Mouse (Mus musculus) lung, embryonic 14.5 days (tissue): ENCODE results near the gene Dynlt1b. TPM values are rescaled to one million over a fixed set of nuclear protein-coding genes. Genes with fewer than 3 reads are reported as not detected.
"Not testable (repeated sequence)": the region's sequence is repeated elsewhere in the genome, so short reads cannot be mapped to it uniquely, and the experiment has no call there.

Source experiments
- ATAC-seq: fragments of 200-750 bp; cut with Nextera tagmentation; 2 replicates; pipeline ENCODE4 v1.8.0; 2017; ENCODE audit warnings: mild to moderate bottlenecking, moderate TSS enrichment, moderate library complexity; ENCODE audit not compliant: insufficient read depth
- DNase-seq: peaks from one replicate; pipeline ENCODE4 v3.0.0-alpha.2; 2015
- H3K27ac ChIP-seq: fragments of 300-500 bp; sonication (generic); 2 replicates; pipeline ENCODE4 v1.5.1; 2014; ENCODE audit warnings: low read depth, mild to moderate bottlenecking, moderate library complexity
- H3K27me3 ChIP-seq: fragments of 300-500 bp; sonication (generic); 2 replicates; pipeline ENCODE4 v1.6.1; 2014; ENCODE audit warnings: low read length, control low read depth; ENCODE audit not compliant: insufficient read depth
- H3K36me3 ChIP-seq: fragments of 300-500 bp; sonication (generic); 2 replicates; pipeline ENCODE4 v1.6.1; 2014; ENCODE audit warnings: control low read depth; ENCODE audit not compliant: insufficient read depth
- H3K4me1 ChIP-seq: fragments of 300-500 bp; sonication (generic); 2 replicates; pipeline ENCODE4 v1.6.1; 2014; ENCODE audit warnings: antibody characterized with exemption, control low read depth; ENCODE audit not compliant: insufficient read depth
- H3K4me2 ChIP-seq: fragments of 300-500 bp; sonication (generic); 2 replicates; pipeline ENCODE4 v1.6.1; 2014; ENCODE audit warnings: mild to moderate bottlenecking
- H3K4me3 ChIP-seq: fragments of 300-500 bp; sonication (generic); 2 replicates; pipeline ENCODE4 v1.5.1; 2014; ENCODE audit warnings: low read depth, low read length
- H3K9ac ChIP-seq: fragments of 300-500 bp; sonication (generic); 2 replicates; pipeline ENCODE4 v1.6.1; 2014
- H3K9me3 ChIP-seq: fragments of 300-500 bp; sonication (generic); 2 replicates; pipeline ENCODE4 v1.6.1; 2016; ENCODE audit warnings: low read depth, low read length, control low read depth
- WGBS: fragments of 180-500 bp; shearing (Covaris S2); extraction: QIAGEN DNeasy Blood & Tissue Kit; methylation state at CpG from one replicate; pipeline ENCODE4 v1.1.7; 2014; 5-methylcytosine and 5-hydroxymethylcytosine counted together
- polyA plus RNA-seq: library from polyadenylated mRNA; unstranded; fragments of >200 nt; fragmentation: Nextera tagmentation; extraction: Ambion mirVana; gene quantifications from 2 replicates; pipeline ENCODE4 v1.2.1, GENCODE M21; 2014

Gene Dynlt1b
- polyA plus RNA-seq, 1 experiment from 2014 or later: 584 TPM

DNA sequence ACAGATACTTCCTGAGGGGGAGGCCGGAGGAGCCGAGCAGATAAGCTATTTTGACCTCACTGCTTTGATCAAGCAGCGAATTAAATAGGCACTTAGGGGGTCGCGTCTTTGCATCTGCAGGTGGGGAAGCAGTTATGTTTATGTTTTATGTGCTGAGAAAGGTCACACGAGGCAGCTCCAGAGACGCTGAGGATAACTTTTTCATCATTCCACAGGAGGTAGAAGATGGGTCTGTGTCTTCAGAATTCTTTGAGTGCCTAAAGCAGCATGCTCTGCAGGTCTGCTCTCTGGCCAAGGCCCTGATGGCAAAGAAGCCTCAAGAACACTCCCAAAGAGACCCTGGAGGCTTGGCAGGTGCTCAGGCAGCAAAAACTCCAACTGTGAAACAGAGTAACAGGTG is 31.1 kb upstream of the Dynlt1b start:
- not testable (repeated sequence) for H3K27me3 ChIP-seq, H3K4me2 ChIP-seq, ATAC-seq, H3K4me3 ChIP-seq, DNase-seq, H3K36me3 ChIP-seq, H3K9me3 ChIP-seq, H3K9ac ChIP-seq, H3K27ac ChIP-seq, H3K4me1 ChIP-seq
- WGBS: 26% methylated on average over 7 of the region's 7 CpGs

DNA sequence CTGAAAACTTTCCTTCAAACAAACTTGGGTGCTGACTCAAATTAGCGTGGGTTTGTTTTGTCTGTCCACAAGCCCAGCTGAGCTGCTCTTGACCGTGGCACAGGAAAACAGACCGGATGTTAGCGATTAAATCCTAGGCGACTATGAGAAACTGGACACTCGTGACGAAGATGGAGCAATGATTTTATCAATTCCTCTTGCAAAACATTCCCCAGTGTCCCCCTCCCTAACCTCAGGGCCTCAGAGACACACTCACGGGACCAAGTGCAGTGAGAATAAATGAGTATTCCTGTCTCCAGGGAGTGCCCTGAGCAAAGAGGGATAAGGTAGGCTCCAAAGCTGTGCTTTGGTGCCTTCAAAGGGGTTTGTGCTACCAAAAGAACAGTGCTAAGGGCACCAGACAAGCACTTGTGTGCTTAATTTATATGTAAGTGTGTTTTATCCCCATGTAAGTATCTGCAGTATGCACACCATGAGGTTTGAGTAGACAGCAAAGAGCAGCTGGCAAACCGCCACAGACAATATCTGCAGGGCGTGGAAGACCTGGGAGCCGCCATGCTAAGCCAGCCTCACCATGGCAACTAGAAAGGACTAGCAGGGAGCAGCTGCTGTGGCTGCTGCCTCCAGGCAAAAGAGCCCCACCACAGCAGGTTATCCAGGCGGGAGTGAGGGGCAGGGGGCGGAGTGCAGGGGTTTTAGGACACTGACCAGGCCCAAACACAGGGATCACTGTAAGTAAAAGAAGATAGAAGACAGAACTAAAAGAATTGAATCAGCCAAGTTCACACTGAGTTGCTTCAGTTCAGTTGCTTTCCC is 30.4 kb upstream of the Dynlt1b start:
- ATAC-seq: peak; percentile 76
- not testable (repeated sequence) for H3K4me1 ChIP-seq, H3K4me3 ChIP-seq, H3K9ac ChIP-seq, H3K27me3 ChIP-seq, H3K9me3 ChIP-seq, H3K4me2 ChIP-seq, H3K36me3 ChIP-seq, H3K27ac ChIP-seq, DNase-seq
- WGBS: 17% methylated on average over 6 of the region's 13 CpGs

DNA sequence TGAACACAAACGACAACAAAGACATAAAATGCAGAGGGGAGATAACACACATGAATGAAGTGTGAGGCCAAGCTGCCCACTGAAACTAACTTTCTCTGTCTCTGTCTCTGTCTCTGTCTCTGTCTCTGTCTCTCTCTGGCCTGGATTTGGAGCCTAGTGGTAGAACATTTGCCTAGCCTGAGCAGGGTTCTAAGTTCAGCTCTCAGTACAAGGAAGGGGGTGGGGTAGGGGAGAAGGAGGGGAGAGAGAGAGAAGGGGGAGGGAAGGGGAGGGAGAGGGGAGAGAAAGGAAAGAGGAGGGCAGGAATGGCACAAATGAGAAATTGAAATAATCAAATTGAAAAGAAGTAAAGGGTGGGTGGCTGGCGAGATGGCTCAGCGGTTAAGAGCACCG is 29.8 kb upstream of the Dynlt1b start:
- H3K9me3 ChIP-seq, H3K27me3 ChIP-seq, H3K27ac ChIP-seq, H3K4me1 ChIP-seq, H3K9ac ChIP-seq, H3K4me2 ChIP-seq, H3K36me3 ChIP-seq, H3K4me3 ChIP-seq, DNase-seq, ATAC-seq: not testable (repeated sequence)
- 77% methylated on average over 4 of the region's 4 CpGs for WGBS

DNA sequence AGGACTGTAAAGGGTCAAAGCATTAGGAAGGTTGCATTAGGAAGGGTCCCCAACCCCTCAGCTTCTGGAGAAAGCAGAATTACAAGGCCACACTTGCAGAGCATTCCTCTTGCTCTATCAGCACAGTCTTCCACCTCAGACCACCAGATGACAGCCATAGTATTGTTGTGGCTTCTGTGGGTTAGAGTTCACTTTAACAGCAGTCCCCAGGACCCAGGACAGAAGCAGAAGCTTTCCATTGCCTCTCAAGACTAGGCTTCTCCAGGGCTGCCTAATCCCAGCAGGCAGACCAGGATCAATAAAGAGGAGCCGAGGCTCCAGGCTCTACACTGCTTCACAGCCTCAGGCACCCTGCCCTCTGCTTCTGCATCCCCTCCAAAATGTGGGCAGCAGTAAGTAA is 25.4 kb upstream of the Dynlt1b start:
- H3K4me2 ChIP-seq, DNase-seq, H3K4me3 ChIP-seq, H3K9ac ChIP-seq, ATAC-seq, H3K9me3 ChIP-seq, H3K27ac ChIP-seq, H3K36me3 ChIP-seq, H3K4me1 ChIP-seq, H3K27me3 ChIP-seq: not testable (repeated sequence)
- WGBS: 56% methylated on average over 1 of the region's 1 CpGs

DNA sequence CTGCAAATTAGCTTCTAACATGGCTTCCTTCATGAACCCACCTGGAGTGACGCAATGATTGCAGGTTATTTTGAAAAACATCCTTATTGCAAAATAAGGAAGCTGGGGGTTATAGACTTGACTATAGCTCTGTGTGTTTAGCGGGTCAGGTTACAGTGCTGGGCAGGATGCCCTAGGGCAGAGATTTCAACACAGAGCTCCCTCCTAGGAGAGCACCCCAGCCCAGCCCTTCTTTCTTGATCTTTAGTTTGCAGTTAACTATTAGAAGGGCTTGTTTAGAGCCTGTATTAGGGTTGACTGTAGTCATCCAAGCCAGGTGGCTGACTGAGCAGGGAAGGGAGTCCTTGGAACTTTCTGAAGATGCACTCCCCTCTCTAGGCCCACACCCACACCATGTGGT is 22.9 kb upstream of the Dynlt1b start:
- H3K36me3 ChIP-seq, DNase-seq, H3K4me3 ChIP-seq, H3K4me1 ChIP-seq, H3K4me2 ChIP-seq, H3K9ac ChIP-seq, H3K27me3 ChIP-seq, H3K9me3 ChIP-seq, H3K27ac ChIP-seq: not testable (repeated sequence)
- WGBS: 50% methylated on average over 1 of the region's 2 CpGs
- peak; percentile 61; the same call in 1 of the 2 replicates for ATAC-seq

DNA sequence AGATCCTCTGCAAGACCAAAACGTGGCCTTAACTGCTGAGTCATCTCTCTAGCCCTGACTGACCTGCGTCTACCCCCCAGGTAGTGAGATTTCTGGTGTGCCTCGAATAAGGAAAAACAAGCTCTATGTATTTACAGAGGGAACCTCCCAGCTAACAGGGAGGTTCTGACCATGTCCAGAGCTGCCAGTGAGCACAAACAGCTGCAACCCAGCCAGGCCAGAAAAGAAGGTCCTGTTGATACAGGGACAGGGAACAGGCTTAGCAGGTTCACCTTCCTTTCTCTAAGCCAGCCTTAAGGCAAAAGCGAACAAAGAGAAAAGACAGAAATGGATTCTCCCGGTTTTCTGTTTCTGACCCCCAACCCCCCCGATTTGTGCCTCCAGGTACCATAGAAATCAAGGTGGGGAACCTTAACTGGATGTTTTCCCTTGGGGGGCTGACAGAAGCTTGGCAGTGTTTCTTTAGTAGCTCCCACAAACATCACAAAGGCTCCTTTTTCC is 19.1 kb upstream of the Dynlt1b start:
- H3K4me1 ChIP-seq, DNase-seq, H3K4me2 ChIP-seq, H3K27ac ChIP-seq, H3K9ac ChIP-seq, ATAC-seq, H3K9me3 ChIP-seq, H3K4me3 ChIP-seq, H3K36me3 ChIP-seq, H3K27me3 ChIP-seq: not testable (repeated sequence)
- WGBS: 42% methylated on average over 6 of the region's 6 CpGs

DNA sequence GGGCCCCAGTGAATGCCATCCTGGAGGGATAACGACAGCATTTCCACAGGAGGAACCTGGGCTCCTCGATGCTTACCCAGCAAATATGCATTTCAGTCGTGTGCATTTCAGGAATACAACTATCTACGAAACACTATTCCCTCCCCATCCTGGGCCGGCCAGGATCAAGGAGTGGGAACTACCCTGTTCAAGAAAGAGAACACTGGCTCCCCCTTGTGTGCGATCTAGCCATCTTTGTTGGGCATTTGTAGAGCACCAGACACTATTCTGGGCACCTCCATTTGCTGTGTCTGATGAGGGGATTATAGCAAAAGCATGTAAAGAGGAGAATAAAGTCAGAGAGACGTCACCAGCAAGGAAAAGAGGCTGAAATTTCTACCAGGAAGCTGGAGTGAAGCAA is 12.8 kb upstream of the Dynlt1b start:
- not testable (repeated sequence) for ATAC-seq
- WGBS: 31% methylated on average over 4 of the region's 7 CpGs

DNA sequence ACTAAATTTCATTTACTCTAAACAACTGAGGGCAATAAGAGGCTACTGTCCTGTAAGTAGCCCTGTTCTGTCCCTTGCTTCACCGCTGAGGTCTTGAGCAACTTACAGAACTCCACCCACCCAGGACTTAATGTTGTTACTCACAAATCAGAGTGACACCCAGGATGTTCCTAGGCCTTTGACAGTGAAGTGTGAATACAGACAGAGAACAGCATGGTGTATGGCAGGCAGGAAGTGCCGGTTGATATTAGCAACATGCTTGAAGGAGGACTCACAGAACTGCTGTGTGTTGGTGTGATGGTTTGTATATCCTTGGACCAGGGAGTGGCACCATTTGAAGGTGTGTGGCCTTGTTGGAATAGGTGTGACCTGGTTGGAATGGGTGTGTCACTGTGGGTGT is 9.4 kb upstream of the Dynlt1b start:
- H3K27me3 ChIP-seq, DNase-seq, H3K9me3 ChIP-seq, H3K36me3 ChIP-seq, H3K27ac ChIP-seq, H3K4me3 ChIP-seq, H3K4me2 ChIP-seq, H3K9ac ChIP-seq, H3K4me1 ChIP-seq: not testable (repeated sequence)
- WGBS: 54% methylated on average over 1 of the region's 2 CpGs
- peak; percentile 64; the same call in 1 of the 2 replicates for ATAC-seq

More for the DNA sequence above, 12.8 kb upstream of the Dynlt1b start:
- not testable (repeated sequence) for H3K9ac ChIP-seq, H3K36me3 ChIP-seq, H3K27me3 ChIP-seq, H3K4me1 ChIP-seq, H3K9me3 ChIP-seq, DNase-seq, H3K27ac ChIP-seq, H3K4me2 ChIP-seq, H3K4me3 ChIP-seq

DNA sequence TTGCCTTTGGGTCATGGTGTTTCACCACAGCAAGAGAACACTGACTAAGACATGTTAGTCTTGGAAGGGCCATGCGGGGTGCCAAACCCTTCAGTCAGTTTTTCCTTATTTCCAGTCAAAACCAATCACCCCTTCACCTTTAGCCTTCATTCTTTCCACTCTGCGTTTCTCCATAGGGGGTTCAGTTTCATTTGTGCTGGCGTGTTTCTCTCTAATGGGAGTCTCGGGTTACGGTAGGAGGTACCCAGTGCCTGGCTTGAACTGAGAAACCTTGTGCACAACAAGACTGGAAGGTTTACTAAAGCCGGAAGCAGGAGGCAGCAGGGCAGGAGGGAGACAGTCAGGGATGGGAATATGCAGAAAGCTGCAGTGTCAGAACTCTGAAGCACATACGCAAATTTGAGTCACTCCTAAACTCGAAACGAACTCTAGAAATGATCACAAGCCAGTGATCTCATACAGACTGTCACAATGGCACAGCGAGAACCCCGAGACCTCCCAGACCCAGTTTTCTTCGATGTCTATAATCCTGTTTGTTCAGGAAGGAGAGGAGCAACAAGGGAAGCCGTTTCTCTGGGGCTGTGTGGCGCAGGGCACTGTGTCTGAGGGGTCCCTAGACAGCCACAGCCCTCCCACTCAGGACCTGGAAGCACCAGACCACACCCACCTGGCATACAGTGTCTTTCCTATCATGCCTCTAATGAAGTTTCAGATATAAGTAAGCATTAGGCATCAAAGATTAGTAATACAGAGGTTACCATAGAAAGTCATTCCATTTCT is 8.2 kb upstream of the Dynlt1b start:
- H3K4me1 ChIP-seq, H3K9ac ChIP-seq, H3K9me3 ChIP-seq, H3K4me2 ChIP-seq, H3K27me3 ChIP-seq, ATAC-seq, H3K36me3 ChIP-seq, H3K27ac ChIP-seq, H3K4me3 ChIP-seq: not testable (repeated sequence)
- 51% methylated on average over 10 of the region's 14 CpGs for WGBS
- DNase-seq: peak; percentile 10

DNA sequence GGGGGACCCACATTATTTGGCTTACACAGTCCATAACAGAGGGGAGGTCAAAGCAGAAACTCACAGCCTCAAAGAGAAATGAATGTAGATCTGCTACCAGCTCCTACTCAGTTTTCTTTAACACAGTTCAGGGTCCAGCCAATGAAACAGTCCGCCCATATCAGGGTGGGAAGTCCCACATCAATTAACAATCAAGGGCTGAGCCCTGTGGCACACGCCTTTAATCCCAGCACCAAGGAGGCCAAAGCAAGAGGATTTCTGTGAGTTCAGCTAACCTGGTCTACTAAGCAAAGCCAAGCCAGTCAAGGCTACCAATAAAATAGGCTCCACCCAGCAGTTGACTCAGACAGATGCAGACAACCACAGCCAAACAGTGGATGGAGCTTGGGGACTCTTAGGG is 7.5 kb upstream of the Dynlt1b start:
- not testable (repeated sequence) for H3K4me1 ChIP-seq, DNase-seq, H3K4me2 ChIP-seq, H3K4me3 ChIP-seq, H3K9ac ChIP-seq, H3K27ac ChIP-seq, H3K9me3 ChIP-seq, H3K36me3 ChIP-seq, ATAC-seq, H3K27me3 ChIP-seq
- whole genome bisulfite sequencing: 50% methylated on average over 2 of the region's 2 CpGs
